Mouse (Mus musculus) left cerebral cortex, postnatal 4 days (tissue): ENCODE measurements around the gene Gm3183. TPM values are rescaled to one million over a fixed set of nuclear protein-coding genes. Genes with fewer than 3 reads are reported as not detected.
"Not testable (repeated sequence)": the region's sequence is repeated elsewhere in the genome, so short reads cannot be mapped to it uniquely, and the experiment has no call there.

Experiments used
- DNase-seq: peaks from one replicate; pipeline ENCODE4 v3.0.0-alpha.2; 2022
- intact Hi-C: fragments of 180-260 bp; cut with DNase I; formaldehyde crosslinking; loops from one replicate; pipeline ENCODE4 v1.15.1; 2025
- total RNA-seq, 2 experiments: library from RNA; stranded (reverse); gene quantifications; 2 replicates each; pipeline ENCODE4 v1.2.3; 2021

Gene Gm3183
- total RNA-seq, result not detected

GRCm38 (mm10) chr5:94865136-94865535 lies at the start of gene Gm3183:
TSS of gene Gm3183 (plus strand) at chr5:94865436.
- intact Hi-C loops, DNase-seq: not testable (repeated sequence)

Other genes starting within 250 kb of the Gm3183 start
- not detected for gene Gm3147, start 249.1 kb upstream of the Gm3183 start, total RNA-seq
- gene Gm6509, start 241.5 kb upstream of the Gm3183 start, total RNA-seq, result not detected
- not detected for gene Gm6205, start 217.1 kb upstream of the Gm3183 start, total RNA-seq
- gene Gm6367, start 123.2 kb downstream of the Gm3183 start, total RNA-seq, result not detected
- not detected for gene Gm7942, start 241.5 kb downstream of the Gm3183 start, total RNA-seq